Mouse (Mus musculus) myocyte (in vitro differentiated cells): ENCODE data around the gene Svs5.

ENCODE experiments used
- CEBPB ChIP-seq: IDR thresholded peaks from 2 replicates; pipeline ENCODE4 v1.6.1; 2011; ENCODE audit warnings: mild to moderate bottlenecking, moderate library complexity; ENCODE audit not compliant: poor library complexity, insufficient read depth, severe bottlenecking
- E2F4 ChIP-seq: IDR thresholded peaks from one replicate; pipeline ENCODE4 v1.6.1; 2011; ENCODE audit warnings: mild to moderate bottlenecking, control low read depth, moderate library complexity; ENCODE audit not compliant: insufficient read depth
- MAX ChIP-seq: IDR thresholded peaks from one replicate; pipeline ENCODE4 v1.6.1; 2011; ENCODE audit warnings: low read depth, mild to moderate bottlenecking, control low read depth
- MYOD1 ChIP-seq, 3 experiments: IDR thresholded peaks; one replicate each; pipeline ENCODE4 v1.6.1; 2011; ENCODE audit warnings: control low read depth in 2 of 3, low read depth in 2 of 3, mild to moderate bottlenecking in 2 of 3, moderate library complexity in 1 of 3; ENCODE audit not compliant: insufficient read length in 2 of 3, control insufficient read depth in 1 of 3
- MYOG ChIP-seq, 3 experiments: IDR thresholded peaks; one replicate each; pipeline ENCODE4 v1.6.1; 2011; ENCODE audit warnings: control low read depth in 2 of 3, low read depth in 2 of 3, mild to moderate bottlenecking in 2 of 3; ENCODE audit not compliant: insufficient read length in 2 of 3, control insufficient read depth in 1 of 3, insufficient read depth in 1 of 3
- POLR2A ChIP-seq: IDR thresholded peaks from one replicate; pipeline ENCODE4 v1.6.1; 2011; ENCODE audit warnings: low read depth, mild to moderate bottlenecking, control low read depth, moderate library complexity; ENCODE audit not compliant: insufficient read length
- POLR2AphosphoS2 ChIP-seq: IDR thresholded peaks from one replicate; pipeline ENCODE4 v1.6.1; 2011; ENCODE audit warnings: low read depth, control low read depth; ENCODE audit not compliant: insufficient read length
- REST ChIP-seq: IDR thresholded peaks from one replicate; pipeline ENCODE4 v1.6.1; 2011; ENCODE audit warnings: mild to moderate bottlenecking, control low read depth, moderate library complexity; ENCODE audit not compliant: insufficient read depth, insufficient read length
- SRF ChIP-seq: IDR thresholded peaks from one replicate; pipeline ENCODE4 v1.6.1; 2011; ENCODE audit warnings: low read depth; ENCODE audit not compliant: control insufficient read depth, insufficient read length
- TCF12 ChIP-seq: IDR thresholded peaks from one replicate; pipeline ENCODE4 v1.6.1; 2011; ENCODE audit warnings: mild to moderate bottlenecking, control low read depth; ENCODE audit not compliant: poor library complexity, insufficient read depth, severe bottlenecking
- TCF3 ChIP-seq: IDR thresholded peaks from one replicate; pipeline ENCODE4 v1.6.1; 2011; ENCODE audit warnings: low read depth, control low read depth; ENCODE audit not compliant: insufficient read length
- USF1 ChIP-seq: IDR thresholded peaks from one replicate; pipeline ENCODE4 v1.6.1; 2011; ENCODE audit warnings: low read depth, mild to moderate bottlenecking, control low read depth, moderate library complexity

GRCm38 (mm10) chr2:164371371-164371770 lies 38.8 kb downstream of the Svs5 start:
- TF ChIP-seq POLR2A (no peak), MYOG (IDR thresholded peaks at IDR 0.05; ENCODE audit: control insufficient read depth in 1 of 3, insufficient read depth in 1 of 3, insufficient read length in 2 of 3, low read depth in 2 of 3) (no peak), USF1 (no peak), REST (no peak), MYOD1 (IDR thresholded peaks at IDR 0.05; ENCODE audit: control insufficient read depth in 1 of 3, insufficient read length in 2 of 3, low read depth in 2 of 3) (no peak), TCF12 (no peak), POLR2AphosphoS2 (no peak), CEBPB (0 out of 2 replicates have a peak, but pooled peaks have one; percentile 37), MAX (no peak), E2F4 (no peak), SRF (no peak), TCF3 (no peak)
